Comparison of ENCODE assay signal across 8 mouse cellular contexts in genomic region chr11:77493512-77494343, GRCm38 (mm10). TPM values are rescaled to one million over a fixed set of nuclear protein-coding genes. Genes with fewer than 3 reads are reported as not detected.
DNase-seq lines count a peak whose midpoint lies in the region; ATAC-seq and TF ChIP-seq lines count a peak whose summit lies in the region.

Gene Git1, plus strand, starts transcription at chr11:77493562.

- POLR2A ChIA-PET in Patski (lab: Charles Lee) = no interaction called here

- WGBS in kidney, adult 2 months = 1% methylated on average over 70 of the region's 74 CpGs
- WGBS in liver, embryonic 13.5 days (ENCODE audit: insufficient replicate concordance) = under 1% methylated on average over 67 of the region's 74 CpGs
- 2% methylated on average over 65 of the region's 74 CpGs for WGBS in neural tube, embryonic 12.5 days

- peak within 1 kb of the TSS; percentile 88 for H3K9ac ChIP-seq in liver, embryonic 13.5 days
- peak within 1 kb of the TSS; percentile 95 for H3K9ac ChIP-seq in neural tube, embryonic 12.5 days

- no peak for ATAC-seq in Patski
- ATAC-seq in liver, embryonic 13.5 days (ENCODE audit: low read depth) = no peak; the same call in 1 of the 2 replicates
- no peak for ATAC-seq in neural tube, embryonic 12.5 days (ENCODE audit: low FRiP score, low read depth)

- peak within 1 kb of the TSS; percentile 97 for H3K27ac ChIP-seq in kidney, adult 2 months (ENCODE audit: insufficient read depth, low read depth, low read length)
- peak within 1 kb of the TSS; percentile 81 for H3K27ac ChIP-seq in liver, embryonic 13.5 days
- H3K27ac ChIP-seq in neural tube, embryonic 12.5 days = peak within 1 kb of the TSS; percentile 82; the same call in 1 of the 2 replicates

- peak within 1 kb of the TSS; percentile 92 for H3K4me3 ChIP-seq in kidney, adult 2 months (ENCODE audit: insufficient read depth, low read depth, low read length)
- peak within 1 kb of the TSS; percentile 87 for H3K4me3 ChIP-seq in liver, embryonic 13.5 days (replicated peaks)
- peak within 1 kb of the TSS; percentile 97 for H3K4me3 ChIP-seq in neural tube, embryonic 12.5 days

- TF ChIP-seq CTCF in Patski (IDR thresholded peaks at IDR 0.05) = no peak
- TF ChIP-seq CTCF in kidney, adult 2 months (conservative IDR thresholded peaks at IDR 0.05; ENCODE audit: insufficient read depth, insufficient read length, low read depth, low read length) = no peak

- no peak for TF ChIP-seq POLR2A in kidney, adult 2 months (IDR thresholded peaks at IDR 0.05; ENCODE audit: low read depth, low read length)

- CTCF ChIA-PET in Patski (lab: Charles Lee) = interaction anchor here (1.0 to 1.5 kb wide), 3 partner anchors 14 to 27 kb away, joined by 3 to 5 read pairs (median 4); no protein-coding TSS in a partner anchor

- H3K27me3 ChIP-seq in Patski = no peaks in the 10 kb centered on the region
- H3K27me3 ChIP-seq in kidney, adult 2 months (replicated peaks; ENCODE audit: control insufficient read depth, insufficient read depth, low read length) = no peaks in the 10 kb centered on the region
- H3K27me3 ChIP-seq in liver, embryonic 13.5 days = peaks cover 24% of the 10 kb centered on the region
- no peaks in the 10 kb centered on the region for H3K27me3 ChIP-seq in neural tube, embryonic 12.5 days (replicated peaks)

- peak within 1 kb of the TSS; percentile 98 for H3K4me2 ChIP-seq in liver, embryonic 13.5 days
- H3K4me2 ChIP-seq in neural tube, embryonic 12.5 days (replicated peaks) = peak within 1 kb of the TSS; percentile 92

- peaks cover 36% of the 10 kb centered on the region for H3K4me1 ChIP-seq in kidney, adult 2 months (ENCODE audit: control insufficient read depth, insufficient read depth, low read length)
- peaks cover 89% of the 10 kb centered on the region for H3K4me1 ChIP-seq in liver, embryonic 13.5 days (replicated peaks)
- peaks cover 57% of the 10 kb centered on the region for H3K4me1 ChIP-seq in neural tube, embryonic 12.5 days

- no peaks in the 10 kb centered on the region for H3K9me3 ChIP-seq in liver, embryonic 13.5 days (replicated peaks)
- no peaks in the 10 kb centered on the region for H3K9me3 ChIP-seq in neural tube, embryonic 12.5 days

- in situ Hi-C loops in Patski (cut with MboI; ENCODE audit: low pct_unique_long_range_greater_than_20kb) = no loop called here

- DNase-seq in 416B (ENCODE audit: low read depth) (peak; percentile 63), Patski (ENCODE audit: low read depth, low spot score) (no peak)
- DNase-seq in embryo, embryonic 10.5 days (ENCODE audit: low spot score) = peak; percentile 44
- DNase-seq in heart, adult 18-20 months = peak; percentile 55
- peak; percentile 59 for DNase-seq in kidney, adult 2 months
- peak; percentile 54 for DNase-seq in liver, embryonic 13.5 days
- peak; percentile 54 to 70 for DNase-seq in thymus, postnatal 36 days

- no peaks in the 10 kb centered on the region for H3K36me3 ChIP-seq in kidney, adult 2 months (ENCODE audit: control insufficient read depth, insufficient read depth, low read length)
- H3K36me3 ChIP-seq in liver, embryonic 13.5 days = no peaks in the 10 kb centered on the region
- H3K36me3 ChIP-seq in neural tube, embryonic 12.5 days = peaks cover under 1% of the 10 kb centered on the region

RNA-seq across cellular contexts. Expression of gene Git1, which starts in this region (rescaled TPM):
- polyA plus RNA-seq in Patski (2021) = 76.8 TPM
- total RNA-seq in heart, adult 18-20 months (2021) = 10 to 100 TPM; 54.7 to 58.9 TPM
- polyA plus RNA-seq in kidney, adult 2 months (2012; rRNA removed) = 53.2 and 58.5 TPM in 2 replicates
- polyA plus RNA-seq in liver, embryonic 13.5 days (2015; fragmentation: Nextera tagmentation; extraction: Ambion mirVana) = 1.8 and 1.9 TPM in 2 replicates
- 12.5 and 14.4 TPM in 2 replicates for polyA plus RNA-seq in neural tube, embryonic 12.5 days (2016; fragmentation: Nextera tagmentation; extraction: Ambion mirVana)
